Mouse (Mus musculus) skeletal muscle tissue, adult 2 months (tissue): Measurements from ENCODE around the gene Ros1.

ENCODE experiments used
- DNase-seq: peaks from one replicate; pipeline ENCODE4 v3.0.0-alpha.2; 2012; ENCODE audit warnings: low read depth, low spot score

Ros1 gene

DNA sequence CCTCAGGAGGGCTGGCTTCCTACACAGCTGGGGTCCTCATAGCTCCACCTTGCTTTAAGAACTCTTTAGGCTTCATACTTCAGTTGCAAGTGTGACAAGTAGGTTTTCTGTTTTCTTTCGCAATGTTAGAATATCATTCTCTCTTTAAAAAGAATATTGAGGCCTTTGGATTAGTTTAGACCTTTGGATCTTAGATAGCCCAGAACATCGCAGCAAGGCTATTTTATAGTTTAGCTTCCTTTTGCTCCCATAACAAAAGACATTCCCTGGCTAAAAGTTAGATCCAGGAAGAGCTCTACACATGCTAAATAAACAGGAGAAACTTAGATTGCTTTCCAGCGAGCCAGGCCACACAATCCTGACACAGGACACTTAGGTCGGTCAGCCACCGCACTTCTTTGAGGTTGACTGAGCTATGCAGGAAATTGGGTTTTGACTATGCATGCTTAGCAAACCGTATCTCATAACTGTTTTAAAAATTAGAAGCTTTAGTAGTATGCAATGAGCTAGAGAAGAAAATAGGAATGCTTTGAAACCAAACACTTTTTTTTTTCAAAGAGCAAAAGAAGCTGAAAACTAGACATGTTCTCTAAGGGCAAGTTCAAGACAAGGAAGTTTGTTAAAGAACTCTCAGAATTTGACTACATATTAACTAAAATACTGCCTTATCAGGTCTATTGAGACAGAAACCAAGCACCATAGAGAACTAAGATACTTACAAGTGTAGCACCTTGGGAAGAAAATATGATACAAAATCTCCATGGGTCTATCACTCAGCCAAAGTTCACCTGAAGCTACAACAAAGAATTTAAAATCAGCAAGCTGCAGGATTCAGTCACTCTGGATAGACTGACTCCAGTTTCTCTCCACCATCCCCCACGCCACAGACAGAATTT lies at the start of gene Ros1:
Ros1 (minus strand) TSS at position 288 of the 896 bp plus-strand sequence.
- DNase-seq: no peak

- DNase-seq: no peak
These were observed 47.8 kb upstream of the Ros1 start for GRCm38 (mm10) chr10:52242680-52243323.

DNA sequence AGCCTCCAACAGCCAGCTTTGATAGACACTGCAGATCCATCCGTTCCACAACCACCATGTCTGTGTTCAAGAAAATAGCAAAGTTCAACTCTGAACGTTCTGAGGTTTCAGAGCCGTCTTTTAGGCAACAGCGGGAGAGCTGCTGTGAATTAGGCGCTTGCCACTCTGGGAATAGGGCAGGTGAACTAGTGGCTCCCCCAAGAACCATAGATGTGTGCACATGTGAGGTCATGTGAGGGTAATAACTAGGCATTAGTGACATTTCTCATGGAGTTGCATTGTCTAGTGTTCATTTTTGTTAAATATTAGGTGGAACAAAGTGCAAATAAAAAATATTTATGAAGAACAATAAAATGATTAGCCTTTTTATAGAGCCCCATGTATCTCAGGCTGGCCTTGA lies 47.0 kb upstream of the Ros1 start:
- DNase-seq: no peak

- DNase-seq: no peak
These were observed 40.4 kb upstream of the Ros1 start for GRCm38 (mm10) chr10:52235461-52235860.

- no peak for DNase-seq
These were observed 39.6 kb upstream of the Ros1 start for GRCm38 (mm10) chr10:52234654-52234981.

- no peak for DNase-seq
These were observed 39.1 kb upstream of the Ros1 start for GRCm38 (mm10) chr10:52233969-52234653.

DNA sequence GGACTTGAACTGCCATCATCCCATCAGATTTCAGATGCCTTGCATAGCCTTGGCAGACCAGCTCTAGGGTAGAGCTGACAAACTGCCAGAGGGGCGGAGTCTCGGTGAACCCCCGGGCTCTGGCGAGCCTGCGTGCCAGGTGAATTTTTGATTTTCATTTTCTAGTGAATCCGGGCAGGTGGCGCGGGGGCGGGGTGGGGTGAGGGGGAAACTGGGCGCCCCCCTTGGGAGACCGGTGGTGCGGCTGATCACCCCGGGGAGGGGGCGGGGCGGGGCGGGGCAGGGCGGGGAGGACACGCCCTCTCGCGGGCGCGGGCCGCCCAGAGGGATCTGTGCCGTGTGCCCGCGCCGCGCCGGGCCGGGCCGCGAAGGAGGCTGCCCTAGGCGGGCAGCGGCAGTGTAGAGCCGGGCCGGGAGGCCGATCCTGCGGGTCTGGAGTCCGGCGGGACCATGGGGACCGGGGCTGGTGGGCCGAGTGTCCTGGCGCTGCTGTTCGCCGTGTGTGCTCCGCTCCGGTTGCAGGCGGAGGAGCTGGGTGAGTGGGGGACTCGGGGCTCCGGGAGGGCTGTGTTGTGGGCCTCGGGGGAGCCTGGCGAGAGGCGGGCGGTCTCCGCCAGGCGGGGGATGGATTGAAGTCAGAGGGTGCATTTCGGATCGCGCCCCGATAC lies 38.4 kb upstream of the Ros1 start, which contains the start of gene Dcbld1:
Dcbld1 (plus strand) TSS at position 319 of the 668 bp plus-strand sequence.
- no peak for DNase-seq

DNA sequence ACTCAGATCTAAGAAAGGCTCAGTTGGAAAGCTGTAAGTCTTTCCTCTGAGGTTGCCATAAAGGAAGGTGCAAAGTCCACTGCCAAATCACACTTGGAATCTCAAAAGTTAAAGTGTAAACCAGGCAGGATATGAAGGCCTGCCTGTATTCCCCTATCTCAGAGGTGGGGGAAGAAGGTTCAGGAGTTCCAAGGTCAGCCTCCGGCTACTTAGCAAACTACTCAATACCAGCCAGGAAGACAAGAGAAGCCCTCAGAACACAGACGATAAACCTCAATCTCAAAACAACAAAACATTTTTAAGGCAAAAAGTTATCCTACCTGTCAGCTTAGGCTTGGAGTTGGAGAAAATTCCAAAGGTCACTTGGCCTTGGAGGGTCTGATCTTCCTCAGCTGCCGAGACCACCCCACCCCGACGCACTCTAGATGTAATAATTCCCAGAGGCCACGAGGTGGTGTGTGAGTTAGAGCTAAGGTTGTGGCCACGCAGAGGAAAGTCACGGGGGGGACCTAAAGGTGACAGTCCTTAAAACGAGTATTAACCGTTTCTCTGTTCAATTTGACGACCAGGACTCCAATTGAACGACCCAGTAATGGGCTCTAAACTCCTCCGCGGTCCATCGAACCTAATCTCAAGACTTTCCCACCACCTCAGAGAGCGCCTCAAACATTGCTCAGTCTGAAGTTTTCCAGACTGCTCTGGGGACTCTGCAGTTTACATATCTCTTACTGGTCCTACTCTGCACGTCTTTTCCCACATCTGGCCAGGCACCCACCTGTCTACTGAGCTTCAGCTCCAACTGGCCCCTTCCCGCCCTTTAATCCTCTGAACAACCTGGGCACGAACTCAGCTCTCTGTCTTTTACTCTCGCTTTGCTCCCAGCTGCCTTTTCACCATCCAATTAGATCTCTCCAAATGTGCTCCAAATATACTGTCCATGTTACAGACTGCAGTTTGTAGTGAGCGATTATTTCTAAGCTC lies 37.4 kb upstream of the Ros1 start:
- DNase-seq: no peak

DNA sequence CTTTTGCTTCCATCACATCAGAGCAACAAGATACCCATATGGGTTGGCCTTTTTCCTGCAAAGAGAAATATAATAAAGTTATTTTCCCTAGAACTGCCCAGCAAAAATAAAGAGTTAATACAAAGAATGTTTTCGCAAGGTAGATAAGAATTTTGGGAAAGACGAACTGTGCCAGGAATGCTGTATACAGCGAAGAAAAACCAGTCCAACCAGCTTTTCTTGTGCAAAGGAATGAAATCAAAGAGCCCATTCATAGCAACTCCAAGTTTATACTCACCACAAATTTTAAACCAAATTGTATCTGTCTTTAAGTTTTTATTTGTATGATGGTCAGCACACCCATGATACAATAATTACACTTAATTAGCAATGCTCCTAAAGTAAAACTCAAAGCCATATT lies 24.6 kb upstream of the Ros1 start:
- DNase-seq: no peak

- DNase-seq: no peak
These were observed 22.5 kb upstream of the Ros1 start for GRCm38 (mm10) chr10:52217564-52217934.

GRCm38 (mm10) chr10:52216797-52217563 lies 21.9 kb upstream of the Ros1 start:
- no peak for DNase-seq

DNA sequence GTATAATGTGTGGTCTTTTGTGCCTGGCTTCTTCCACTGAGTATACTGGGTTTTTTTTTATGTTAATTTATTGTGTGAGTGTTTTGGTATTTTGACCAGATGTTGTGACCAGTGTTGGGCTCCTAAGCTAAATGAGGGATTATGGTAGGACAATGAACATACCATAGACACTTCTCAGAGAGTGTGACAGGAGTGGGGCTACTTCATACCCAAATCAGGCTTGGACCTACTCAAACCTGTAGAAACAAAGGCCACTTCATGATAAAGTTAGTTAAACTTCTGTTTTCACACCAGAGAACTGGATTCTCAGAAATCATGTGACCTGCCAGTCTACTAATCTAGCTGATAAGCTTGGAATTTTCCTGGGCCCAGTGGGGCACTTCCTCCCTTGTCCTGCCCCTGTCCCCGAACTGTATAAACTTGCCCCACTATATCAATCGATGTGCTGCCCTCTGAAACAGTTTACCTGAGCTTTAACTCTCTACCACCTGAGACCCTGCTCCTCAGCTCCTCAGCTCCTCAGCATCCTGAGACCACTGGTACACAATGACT lies 20.3 kb upstream of the Ros1 start:
- no peak for DNase-seq

- DNase-seq: no peak
These were observed 9.0 kb upstream of the Ros1 start for GRCm38 (mm10) chr10:52204006-52204405.

DNA sequence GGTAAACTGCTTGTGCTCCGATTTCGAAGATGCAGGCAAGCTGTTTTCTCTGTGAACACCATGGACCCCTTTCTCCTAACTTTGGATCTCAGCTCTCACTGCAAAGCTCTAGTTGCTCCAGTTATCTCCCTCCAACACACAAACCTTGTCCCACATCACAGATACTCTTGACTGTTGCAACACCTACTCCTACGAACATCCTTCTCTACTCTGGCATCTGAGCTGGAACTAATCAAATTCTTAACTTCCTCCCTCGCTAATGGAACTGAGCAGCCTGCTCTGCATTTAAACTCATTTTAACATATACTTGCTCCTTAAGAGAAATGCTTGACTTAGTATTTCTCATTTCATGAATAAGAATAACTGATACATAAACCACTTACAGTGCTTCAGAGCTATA lies 9.1 kb downstream of the Ros1 start:
- DNase-seq: no peak

DNA sequence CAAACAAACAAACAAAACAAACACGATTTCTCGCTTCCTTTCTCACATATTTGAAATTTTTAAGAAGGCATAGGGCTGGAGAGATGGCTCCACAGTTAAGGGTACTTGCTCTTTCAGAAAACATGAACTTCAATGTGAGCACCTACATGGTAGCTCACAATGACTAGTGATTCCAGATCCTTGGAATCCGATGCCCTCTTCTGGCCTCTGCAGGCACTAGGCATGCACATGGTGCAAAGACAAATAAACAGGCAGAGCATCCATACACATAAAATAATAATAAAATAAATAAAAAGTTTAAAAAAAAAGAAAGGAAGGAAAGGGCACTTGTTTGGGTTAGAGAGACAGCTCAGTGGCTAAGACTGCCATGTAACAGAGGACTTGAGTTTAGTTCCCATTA lies 12.2 kb downstream of the Ros1 start:
- DNase-seq: no peak

- DNase-seq: no peak
These were observed 20.7 kb downstream of the Ros1 start for GRCm38 (mm10) chr10:52174376-52174775.

GRCm38 (mm10) chr10:52170489-52170888 lies 24.6 kb downstream of the Ros1 start:
- no peak for DNase-seq

- DNase-seq: no peak
These were observed 25.2 kb downstream of the Ros1 start for GRCm38 (mm10) chr10:52169841-52170240.

GRCm38 (mm10) chr10:52165376-52165775 lies 29.7 kb downstream of the Ros1 start:
- peak; percentile 40 for DNase-seq

GRCm38 (mm10) chr10:52160604-52161003 lies 34.4 kb downstream of the Ros1 start:
- no peak for DNase-seq
